Mouse (Mus musculus) E14TG2a.4 (cell line): ENCODE measurements around the gene Amfr.

Experiments used
- H3K27me3 ChIP-seq: 2 replicates; pipeline ENCODE4 v1.6.1; 2014; ENCODE audit warnings: low read length, control low read depth; ENCODE audit not compliant: insufficient read depth
- H3K36me3 ChIP-seq: 2 replicates; pipeline ENCODE4 v1.6.1; 2014; ENCODE audit warnings: low read length, control low read depth; ENCODE audit not compliant: insufficient read depth
- H3K4me1 ChIP-seq: replicated peaks from 2 replicates; pipeline ENCODE4 v1.6.1; 2014; ENCODE audit warnings: low read depth, low read length, control low read depth
- H3K4me3 ChIP-seq: replicated peaks from 2 replicates; pipeline ENCODE4 v1.5.1; 2014; ENCODE audit warnings: mild to moderate bottlenecking, low read length
- H3K9me3 ChIP-seq: 2 replicates; pipeline ENCODE4 v1.6.1; 2014; ENCODE audit warnings: low read length, control low read depth
- CTCF ChIP-seq: conservative IDR thresholded peaks from 2 replicates; pipeline ENCODE4 v1.5.1; 2014; ENCODE audit warnings: low read length
- NANOG ChIP-seq: IDR thresholded peaks from 2 replicates; pipeline ENCODE4 v1.6.1; 2014; ENCODE audit warnings: borderline replicate concordance, low read length, mixed read lengths
- POU5F1 ChIP-seq: IDR thresholded peaks from 2 replicates; pipeline ENCODE4 v1.6.1; 2014; ENCODE audit warnings: low read length, borderline replicate concordance

Amfr gene

DNA sequence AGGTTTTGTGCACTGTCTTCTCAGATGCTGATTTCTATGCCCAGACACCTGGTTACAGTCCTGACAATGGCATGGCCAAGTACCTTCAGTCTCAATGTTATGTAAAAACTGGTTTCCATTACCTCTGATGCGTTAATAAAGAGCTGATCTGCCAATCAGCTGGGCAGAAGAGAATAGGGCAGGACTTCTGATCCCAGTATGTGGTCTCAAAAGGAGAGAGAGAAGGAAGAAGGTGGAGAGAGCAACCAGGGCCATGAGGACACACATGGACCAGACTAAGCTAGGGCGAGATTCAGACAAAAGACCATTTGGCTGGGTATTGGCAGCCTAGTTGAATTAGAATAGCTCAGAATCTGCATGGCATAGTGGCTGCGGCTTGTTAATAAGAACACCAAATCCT is 21.0 kb upstream of the Amfr start:
- Histone ChIP-seq H3K4me1 (peaks cover 53% of the 10 kb centered on the region), H3K27me3 (no peaks in the 10 kb centered on the region), H3K9me3 (no peaks in the 10 kb centered on the region), H3K36me3 (peaks cover 44% of the 10 kb centered on the region), H3K4me3 (peak overlapping the region; percentile 13)
- TF ChIP-seq CTCF (no peak), POU5F1 (no peak), NANOG (0 out of 2 replicates have a peak, but pooled peaks have one; percentile 14)

DNA sequence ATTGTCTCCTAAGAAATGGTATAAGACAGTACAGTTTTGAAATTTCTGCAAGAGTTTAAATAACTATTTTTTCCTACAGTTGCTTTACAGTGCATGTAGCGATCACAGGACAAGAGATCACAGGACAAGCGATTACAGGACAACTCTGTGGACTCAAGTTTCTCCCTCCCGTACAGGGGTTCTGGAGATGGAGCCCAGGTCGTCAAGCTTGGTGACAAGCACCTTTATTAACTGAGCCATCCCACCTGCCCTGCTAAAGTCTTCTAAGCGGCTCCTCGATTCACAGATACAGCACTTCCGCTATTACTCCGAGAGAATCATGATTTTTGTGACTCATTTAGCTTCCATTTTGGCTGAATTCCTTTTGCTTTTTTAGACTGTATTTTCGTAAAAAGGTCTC is 17.1 kb upstream of the Amfr start:
- Histone ChIP-seq H3K4me3 (no peak overlapping the region), H3K9me3 (no peaks in the 10 kb centered on the region), H3K36me3 (peaks cover 77% of the 10 kb centered on the region), H3K27me3 (no peaks in the 10 kb centered on the region), H3K4me1 (peaks cover 30% of the 10 kb centered on the region)
- TF ChIP-seq CTCF (no peak), POU5F1 (no peak), NANOG (no peak)

- no peak for TF ChIP-seq CTCF
- no peak for TF ChIP-seq NANOG
- H3K36me3 ChIP-seq = peaks cover 90% of the 10 kb centered on the region
- no peak overlapping the region for H3K4me3 ChIP-seq
- H3K9me3 ChIP-seq = no peaks in the 10 kb centered on the region
- no peaks in the 10 kb centered on the region for H3K27me3 ChIP-seq
- no peaks in the 10 kb centered on the region for H3K4me1 ChIP-seq
Measured at GRCm38 (mm10) chr8:94023916-94024315, 11.3 kb upstream of the Amfr start.

DNA sequence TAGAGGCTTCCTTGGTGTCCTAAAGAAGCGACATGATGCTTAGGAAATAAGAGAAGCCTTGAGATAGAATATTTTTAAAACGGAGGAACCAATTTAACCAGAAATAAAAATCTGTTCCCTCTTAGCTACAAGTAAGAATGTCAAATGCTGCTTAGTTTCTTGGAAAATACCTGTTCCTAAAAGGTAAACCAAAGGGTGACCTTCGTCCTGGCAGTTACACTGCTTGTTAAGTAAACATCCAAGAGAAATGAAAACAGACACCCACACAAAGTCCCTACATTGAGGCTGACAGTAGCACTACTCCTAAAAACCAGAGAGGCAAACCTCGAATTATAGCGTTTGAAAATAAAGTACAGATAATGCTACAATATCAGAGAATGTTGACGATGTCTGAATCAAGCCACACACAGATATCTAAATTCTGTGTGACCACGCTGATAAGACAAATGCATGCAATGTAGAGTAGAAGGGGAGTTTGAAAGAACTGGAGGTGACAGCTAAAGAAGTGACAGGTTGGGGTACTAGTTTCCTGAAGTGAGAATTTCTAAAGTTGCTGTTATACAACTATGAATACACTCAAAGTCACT is 477 bp upstream of the Amfr start:
- H3K4me3 ChIP-seq = peak overlapping the region; percentile 86
- peaks cover 12% of the 10 kb centered on the region for H3K36me3 ChIP-seq
- peaks cover 37% of the 10 kb centered on the region for H3K4me1 ChIP-seq
- no peak for TF ChIP-seq CTCF
- no peak for TF ChIP-seq NANOG
- no peak for TF ChIP-seq POU5F1
- no peaks in the 10 kb centered on the region for H3K9me3 ChIP-seq
- H3K27me3 ChIP-seq = peaks cover 36% of the 10 kb centered on the region

- Histone ChIP-seq H3K36me3 (peaks cover 12% of the 10 kb centered on the region), H3K4me3 (peak overlapping the region; percentile 86), H3K9me3 (no peaks in the 10 kb centered on the region), H3K4me1 (peaks cover 39% of the 10 kb centered on the region), H3K27me3 (peaks cover 36% of the 10 kb centered on the region)
- TF ChIP-seq CTCF (no peak), POU5F1 (no peak), NANOG (no peak)
Measured at GRCm38 (mm10) chr8:94011076-94012012, 1.3 kb downstream of the Amfr start.

DNA sequence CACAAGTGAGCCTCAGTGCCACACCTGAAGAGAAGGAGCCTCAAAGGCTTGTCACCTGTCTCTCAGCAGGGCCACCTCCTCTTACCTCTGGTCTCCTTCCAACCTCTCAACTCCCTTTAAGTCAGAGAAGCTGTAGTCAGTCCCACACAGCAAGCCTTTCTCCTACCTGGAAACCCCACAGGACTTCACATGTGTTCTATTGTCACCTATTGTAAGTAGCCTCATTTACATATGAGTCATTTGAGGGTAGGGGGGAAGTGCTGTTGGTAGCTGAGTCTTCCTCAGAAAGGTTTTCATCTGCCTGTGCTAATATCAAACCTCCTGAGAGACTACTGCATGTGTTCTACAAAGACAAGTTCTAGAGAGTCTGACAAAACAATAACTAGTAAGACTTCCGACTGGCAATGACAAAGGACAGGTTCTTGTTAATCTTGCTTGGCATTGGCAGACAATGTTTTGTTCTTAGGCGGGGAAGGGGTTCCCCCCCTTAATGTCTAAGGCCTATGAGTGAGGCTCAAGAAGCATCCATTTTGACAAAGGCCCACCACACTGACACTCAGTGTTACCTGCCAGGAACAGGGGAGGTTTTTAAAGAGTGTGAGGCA is 2.4 kb downstream of the Amfr start:
- TF ChIP-seq NANOG (peak; percentile 20; the same call in 1 of the 2 replicates), CTCF (no peak)
- peaks cover 39% of the 10 kb centered on the region for H3K4me1 ChIP-seq

DNA sequence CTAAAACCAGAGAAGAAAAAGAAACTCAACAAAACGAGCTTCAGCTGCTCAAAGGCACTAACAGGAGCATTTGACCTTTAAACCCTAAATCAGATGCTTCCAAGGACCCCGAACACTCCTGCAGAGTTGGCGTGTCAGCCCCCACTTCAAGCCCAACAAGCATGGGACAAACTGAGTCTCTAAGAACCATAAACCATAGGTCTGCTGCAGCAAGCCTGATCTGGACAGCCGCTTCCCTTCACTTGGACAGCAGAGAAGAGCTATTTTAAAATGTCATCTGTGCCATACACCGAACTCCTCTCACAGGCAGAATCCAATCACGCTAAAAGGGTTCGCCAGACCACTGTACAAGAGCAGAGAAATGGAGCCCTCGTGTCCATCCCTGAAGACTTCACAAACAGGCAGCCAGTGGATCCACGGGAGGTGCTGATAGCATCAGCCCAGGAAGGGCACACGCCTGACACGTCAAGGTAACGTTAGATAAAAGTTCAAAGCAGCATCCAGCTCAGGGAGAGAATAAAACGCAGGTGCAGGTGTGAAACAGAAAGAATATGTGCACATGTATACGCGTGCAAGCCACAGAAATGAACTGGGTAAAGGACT is 3.3 kb downstream of the Amfr start:
- Histone ChIP-seq H3K4me1 (peaks cover 39% of the 10 kb centered on the region), H3K36me3 (peaks cover 3% of the 10 kb centered on the region; the same call in 1 of the 2 replicates), H3K27me3 (peaks cover 34% of the 10 kb centered on the region), H3K4me3 (0 out of 2 replicates have a peak overlapping the region, but pooled peaks have one; percentile 17), H3K9me3 (no peaks in the 10 kb centered on the region)
- TF ChIP-seq CTCF (no peak), POU5F1 (no peak), NANOG (no peak)

More for the DNA sequence above, 2.4 kb downstream of the Amfr start:
- peaks cover 36% of the 10 kb centered on the region for H3K27me3 ChIP-seq
- no peak overlapping the region for H3K4me3 ChIP-seq
- H3K9me3 ChIP-seq = no peaks in the 10 kb centered on the region
- peaks cover 12% of the 10 kb centered on the region for H3K36me3 ChIP-seq

DNA sequence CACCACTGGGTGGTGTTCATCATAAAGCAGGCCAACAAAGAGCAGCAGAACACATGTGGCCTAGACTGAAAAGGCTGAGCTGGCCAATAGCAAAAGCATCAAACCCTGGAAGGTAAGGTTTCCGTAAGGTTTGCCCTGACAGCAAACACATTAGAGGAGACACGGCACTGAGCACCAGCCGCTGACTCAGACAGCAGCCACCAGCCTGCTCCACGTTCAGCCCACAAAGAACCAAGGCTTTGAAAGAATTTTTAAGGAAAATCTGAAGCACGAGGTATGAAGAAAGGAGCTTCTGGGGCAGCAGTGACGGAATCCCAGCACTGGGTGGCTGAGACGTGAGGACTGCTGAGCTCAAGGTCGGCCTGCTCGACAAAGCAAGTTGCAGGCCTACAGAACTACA is 8.5 kb downstream of the Amfr start:
- H3K4me3 ChIP-seq = no peak overlapping the region
- peaks cover 11% of the 10 kb centered on the region for H3K36me3 ChIP-seq
- no peaks in the 10 kb centered on the region for H3K9me3 ChIP-seq
- H3K4me1 ChIP-seq = peaks cover 9% of the 10 kb centered on the region
- H3K27me3 ChIP-seq = 0 out of 2 replicates have a peak, but pooled peaks cover 2% of the 10 kb centered on the region
- TF ChIP-seq POU5F1 = no peak
- no peak for TF ChIP-seq NANOG
- TF ChIP-seq CTCF = no peak
